Mouse (Mus musculus) right cerebral cortex, postnatal 10 days (tissue): ENCODE measurements at regions not wholly inside any gene's neighbourhood (a gene's known extent, or its start where the extent isn't known, plus 50 kb on each side); places are given as distances from the start of the nearest gene placed in this dataset.

ENCODE experiments used
- DNase-seq, 2 experiments: peaks; one replicate each; pipeline ENCODE4 v3.0.0; 2021; ENCODE audit warnings: low spot score in 2 of 2

DNA sequence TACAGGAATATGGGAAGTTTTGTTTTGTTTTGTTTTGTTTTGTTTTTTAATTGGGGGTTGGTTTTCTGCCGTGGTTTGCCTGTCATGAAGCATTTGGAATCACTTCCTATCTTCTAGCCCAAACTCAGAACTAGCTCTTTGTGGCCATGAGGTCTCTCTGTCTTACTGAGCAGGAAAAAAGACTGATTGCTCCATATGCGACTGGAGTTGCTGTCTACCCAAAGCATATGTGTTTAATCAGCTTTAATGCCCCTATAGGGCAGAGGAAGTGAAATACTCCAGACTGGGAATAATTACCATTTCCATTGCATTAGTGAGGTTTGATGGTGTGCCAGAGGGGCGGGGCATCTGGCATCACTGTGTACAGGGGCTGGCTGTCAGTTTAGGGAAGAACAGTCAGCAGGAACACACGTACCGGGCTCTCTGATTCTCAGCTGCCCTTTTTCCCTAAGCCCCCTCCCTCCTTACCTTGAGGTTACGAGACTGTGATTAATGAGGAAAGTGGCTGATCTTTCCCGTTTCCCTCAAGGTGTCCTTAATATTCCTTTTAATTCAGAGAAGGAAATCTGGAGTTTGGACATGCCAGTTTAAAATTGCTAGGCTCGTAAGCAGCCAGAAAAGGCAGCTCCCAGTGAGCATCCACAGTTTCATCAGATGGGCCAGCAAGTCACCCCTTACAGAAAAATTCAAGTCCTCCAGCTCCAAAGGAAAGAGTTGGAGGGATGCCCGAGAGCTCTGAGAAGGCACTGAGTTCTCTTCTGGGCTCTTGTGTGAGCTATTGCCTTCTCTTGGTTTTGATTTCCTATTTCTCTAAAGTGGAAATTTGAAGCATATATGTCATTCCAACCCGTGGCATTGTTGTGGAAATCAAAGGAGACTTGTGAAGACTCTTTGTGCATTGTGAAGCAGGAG, 2482.1 kb upstream of the 5930422O12Rik start:
- no peak for DNase-seq

DNA sequence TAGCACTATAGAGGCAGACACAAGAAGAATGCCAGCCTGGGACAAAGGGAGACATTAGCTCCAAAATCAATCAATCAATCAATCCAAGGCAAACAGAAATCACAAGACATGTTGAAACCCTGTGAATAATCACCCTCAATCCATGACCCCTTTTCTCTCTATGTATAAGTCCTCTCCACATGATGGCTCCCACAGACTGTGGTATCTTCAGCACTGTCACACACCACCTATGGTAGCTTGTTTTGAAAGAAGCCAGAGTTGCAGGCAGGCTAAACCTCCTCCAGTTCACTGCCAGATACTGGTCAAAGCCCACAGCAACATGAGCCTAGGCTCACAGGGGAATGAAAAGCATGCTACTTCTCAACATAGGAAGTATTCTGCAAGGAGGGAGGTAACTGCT, 2475.7 kb upstream of the 5930422O12Rik start:
- DNase-seq, result no peak

DNA sequence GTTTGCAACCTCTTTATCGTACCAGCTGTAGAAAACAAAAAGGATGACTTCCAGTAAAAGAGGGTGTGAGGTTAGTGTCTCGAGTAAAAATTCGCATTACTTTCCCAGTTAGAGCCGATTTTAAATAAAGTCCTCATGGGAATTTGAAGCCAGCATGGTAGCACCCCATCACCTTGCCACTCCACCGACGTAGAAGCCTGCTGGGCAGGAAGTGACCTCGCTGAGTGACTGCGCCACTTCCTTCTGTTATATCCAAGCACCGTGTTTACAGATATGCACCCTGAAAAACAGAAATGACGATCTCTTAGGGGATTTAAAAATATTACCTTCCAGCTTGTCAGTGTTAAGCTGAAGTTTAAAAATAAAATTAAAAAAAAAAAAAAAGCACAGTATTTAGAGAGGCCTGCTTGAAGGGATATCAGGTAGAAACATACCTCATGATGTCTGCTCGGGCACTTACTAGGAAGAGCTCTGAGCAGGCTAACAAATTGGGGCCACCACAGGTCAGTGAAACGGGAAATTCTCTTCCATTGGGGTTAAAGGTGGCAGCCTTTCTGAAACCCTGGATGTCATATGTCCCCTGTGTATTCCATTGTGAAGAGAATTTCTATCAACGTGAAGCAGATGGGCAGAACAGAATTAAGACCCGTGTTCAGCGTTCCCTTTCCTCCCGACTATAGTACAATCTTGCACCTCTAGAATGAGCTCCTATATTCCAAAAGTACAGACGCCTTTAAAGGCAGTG, 2468.9 kb upstream of the 5930422O12Rik start:
- no peak for DNase-seq

DNA sequence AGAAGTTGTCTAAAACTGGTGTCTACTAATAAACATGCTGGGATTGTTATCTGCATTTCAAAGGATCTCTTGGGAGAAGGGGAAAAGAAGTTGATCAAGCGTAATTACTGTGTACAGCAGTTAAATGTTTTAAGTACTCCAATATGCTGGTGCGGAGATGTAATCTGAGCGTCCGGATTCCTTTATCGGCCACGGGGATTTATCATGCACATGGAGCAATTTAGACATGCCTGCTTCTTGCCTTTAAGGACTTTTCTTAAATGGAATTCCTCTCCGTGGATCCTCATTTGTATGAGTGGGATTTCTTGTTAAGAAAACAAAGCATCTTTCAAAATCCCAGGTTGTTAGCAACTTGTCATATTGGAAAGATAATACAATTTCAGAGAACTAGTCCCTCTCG, 2468.0 kb upstream of the 5930422O12Rik start:
- no peak for DNase-seq

DNA sequence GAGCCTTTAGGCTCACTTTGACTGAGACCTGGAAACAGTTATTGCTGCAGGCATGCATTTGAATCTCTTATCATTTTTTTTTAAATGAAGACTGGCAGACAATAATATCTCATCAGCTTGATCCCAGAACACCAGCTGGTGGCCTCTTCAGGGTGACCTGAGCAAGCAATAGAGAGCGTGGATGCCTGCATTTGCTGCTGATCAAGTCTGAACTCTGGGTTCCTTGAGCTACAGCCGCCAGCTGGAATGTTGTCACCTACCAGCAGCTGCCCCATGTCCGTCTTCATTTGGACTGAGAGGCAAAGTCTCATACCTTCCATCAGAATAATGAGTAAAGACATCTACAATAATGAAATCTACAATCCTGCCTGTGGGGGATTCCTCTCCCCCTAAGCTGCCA, 2466.3 kb upstream of the 5930422O12Rik start:
- DNase-seq, result no peak

DNA sequence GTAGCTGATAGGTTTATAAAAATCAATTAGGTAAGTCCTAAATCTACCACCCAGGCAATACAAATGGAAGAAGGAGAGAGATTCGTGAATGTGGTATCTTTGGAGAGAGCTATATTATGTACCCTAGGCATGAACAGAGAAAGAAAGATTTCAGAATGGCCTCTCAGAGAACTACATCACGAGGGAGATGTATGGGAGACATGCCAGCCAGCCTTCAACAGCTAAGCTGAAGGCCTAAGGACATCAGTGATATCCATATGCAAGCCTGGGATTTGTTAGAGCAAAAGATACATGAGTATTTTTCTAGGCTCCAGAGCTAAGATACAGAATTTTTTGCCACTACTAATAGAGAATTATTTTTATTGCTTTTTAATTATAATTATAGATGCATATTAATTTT, 2445.7 kb upstream of the 5930422O12Rik start:
- no peak for DNase-seq

DNA sequence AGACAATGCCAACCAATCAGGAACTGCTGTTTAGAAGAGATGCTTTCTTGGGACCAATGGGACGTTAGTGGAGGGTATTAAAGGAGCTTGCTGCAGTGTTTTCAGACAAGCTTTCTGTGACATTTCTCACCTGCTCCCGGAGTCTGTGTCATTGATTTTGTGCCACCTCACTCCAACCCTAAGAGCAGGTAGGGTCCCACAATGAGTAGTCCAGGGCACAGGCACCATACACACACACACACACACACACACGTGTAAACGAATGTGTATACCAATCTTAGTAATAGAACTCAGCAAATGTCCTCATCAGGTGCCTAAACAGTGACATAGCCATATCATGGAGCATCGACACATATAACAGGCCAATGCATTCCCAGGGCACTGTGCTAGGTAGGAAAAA, 2440.5 kb upstream of the 5930422O12Rik start:
- no peak for DNase-seq

DNA sequence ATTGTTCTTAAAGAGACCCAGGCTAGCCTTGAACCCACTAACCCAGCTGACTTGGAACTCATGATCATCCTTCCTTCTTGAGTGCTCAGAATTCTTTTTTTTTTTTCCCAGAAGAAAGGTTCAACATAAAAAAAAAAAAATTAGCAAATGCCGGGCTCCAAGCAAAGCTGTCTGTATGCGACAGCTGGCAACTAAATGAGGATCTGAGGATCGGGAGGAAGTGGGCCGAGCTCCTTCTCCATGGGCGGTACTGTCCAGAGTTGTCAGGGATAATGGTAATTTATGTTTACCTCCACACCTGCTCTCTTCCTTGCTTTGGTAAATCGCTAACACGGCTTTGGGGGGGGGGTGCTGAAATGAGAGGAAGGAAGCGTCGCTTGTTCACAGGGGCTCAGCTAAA, 2429.9 kb upstream of the 5930422O12Rik start:
- DNase-seq, result no peak

DNA sequence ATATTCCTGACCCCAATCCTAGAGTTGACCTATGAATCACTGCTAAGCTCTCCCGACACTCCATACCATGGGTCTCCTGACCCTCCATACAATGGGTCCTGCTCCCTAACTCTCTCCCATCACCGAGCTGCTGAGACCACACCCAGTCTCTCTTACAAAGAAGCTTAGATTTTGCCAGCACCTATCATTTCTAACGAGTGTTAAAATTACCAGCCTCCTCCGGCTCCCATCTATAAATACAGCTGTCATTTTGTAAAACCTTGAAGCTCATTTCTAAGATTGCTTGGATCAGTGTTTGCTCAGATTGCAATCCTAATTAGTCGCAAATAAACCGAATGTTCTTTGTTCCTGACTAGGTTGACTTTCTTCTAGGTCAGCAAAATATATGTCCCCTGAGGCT, 2428.4 kb upstream of the 5930422O12Rik start:
- DNase-seq, result peak in 1 of 2 experiments; percentile 39

DNA sequence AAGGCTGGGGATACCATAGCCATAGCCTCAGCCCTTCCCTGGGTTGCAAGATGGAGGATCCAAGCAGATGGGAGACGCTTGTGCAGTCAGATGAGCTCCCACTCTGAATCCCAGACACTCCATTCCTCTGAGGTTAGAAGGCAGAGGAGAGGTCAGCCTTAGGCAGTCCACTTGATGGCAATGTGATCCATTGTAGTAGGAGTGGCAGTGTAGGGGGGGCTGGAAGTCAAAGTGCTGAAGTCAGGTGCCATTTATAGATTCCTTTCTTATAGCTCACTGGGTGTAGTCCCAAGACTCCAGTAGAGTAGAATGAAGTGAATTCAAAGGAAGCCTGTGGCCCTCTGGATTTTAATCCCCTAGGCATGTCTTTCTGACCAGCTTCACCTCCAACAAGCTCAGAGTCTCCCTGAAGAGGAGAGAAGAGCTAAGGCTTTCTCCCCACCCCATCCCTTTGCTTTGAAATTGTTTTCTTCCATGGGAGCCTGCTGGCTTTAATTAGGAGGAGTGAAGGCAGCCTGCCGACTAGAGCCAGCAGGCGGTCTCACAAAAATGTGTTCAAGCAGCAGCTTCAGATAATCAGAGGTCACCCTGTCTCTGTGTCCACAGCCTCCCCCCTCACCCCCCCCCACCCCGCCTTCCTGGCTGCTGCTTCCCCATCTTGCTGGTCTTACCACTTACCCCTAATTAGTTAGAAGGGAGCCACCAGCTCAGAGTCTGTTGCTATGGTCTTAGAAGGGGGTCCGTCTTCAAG, 2426.4 kb upstream of the 5930422O12Rik start:
- no peak for DNase-seq

DNA sequence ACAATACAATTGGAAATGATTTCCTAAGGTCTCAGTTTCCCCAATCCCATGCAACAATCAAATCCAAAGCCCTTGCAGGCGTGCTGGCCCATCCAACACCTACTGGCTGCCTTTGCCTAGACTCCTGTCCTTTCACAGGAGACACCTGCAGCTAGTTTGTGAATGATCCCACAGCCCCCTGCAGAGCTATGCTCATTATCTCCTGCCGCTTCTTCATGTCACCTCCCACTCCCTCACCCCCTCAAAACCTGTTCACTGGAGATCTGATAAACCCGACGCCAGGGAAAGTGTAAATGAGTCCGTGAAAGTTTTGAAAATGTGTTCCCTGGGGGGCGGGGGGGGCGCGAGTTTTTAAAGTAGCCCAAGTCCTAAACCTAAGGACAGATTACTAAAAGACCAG, 2420.2 kb upstream of the 5930422O12Rik start:
- peak in 1 of 2 experiments; percentile 67 for DNase-seq

DNA sequence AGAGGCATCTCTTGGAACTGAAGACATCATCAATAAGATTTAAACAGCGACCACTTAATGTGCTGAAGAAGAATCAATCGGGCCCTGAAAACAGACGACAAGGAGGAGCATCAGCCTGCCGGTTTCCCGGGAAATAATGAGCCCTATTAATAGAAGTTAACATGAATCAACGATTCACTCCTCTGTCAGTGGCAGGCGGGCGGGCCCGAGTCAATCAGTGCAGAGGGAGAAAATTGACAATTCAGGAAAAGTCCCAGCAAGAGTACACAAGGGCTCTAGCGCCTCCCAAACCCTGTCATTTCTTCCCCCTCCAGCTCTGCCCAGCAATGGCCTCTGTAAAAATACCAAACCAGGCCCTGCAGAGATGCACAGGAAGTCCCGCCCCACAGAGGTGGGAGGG, 2416.4 kb upstream of the 5930422O12Rik start:
- peak; percentile 51 to 64 for DNase-seq

DNA sequence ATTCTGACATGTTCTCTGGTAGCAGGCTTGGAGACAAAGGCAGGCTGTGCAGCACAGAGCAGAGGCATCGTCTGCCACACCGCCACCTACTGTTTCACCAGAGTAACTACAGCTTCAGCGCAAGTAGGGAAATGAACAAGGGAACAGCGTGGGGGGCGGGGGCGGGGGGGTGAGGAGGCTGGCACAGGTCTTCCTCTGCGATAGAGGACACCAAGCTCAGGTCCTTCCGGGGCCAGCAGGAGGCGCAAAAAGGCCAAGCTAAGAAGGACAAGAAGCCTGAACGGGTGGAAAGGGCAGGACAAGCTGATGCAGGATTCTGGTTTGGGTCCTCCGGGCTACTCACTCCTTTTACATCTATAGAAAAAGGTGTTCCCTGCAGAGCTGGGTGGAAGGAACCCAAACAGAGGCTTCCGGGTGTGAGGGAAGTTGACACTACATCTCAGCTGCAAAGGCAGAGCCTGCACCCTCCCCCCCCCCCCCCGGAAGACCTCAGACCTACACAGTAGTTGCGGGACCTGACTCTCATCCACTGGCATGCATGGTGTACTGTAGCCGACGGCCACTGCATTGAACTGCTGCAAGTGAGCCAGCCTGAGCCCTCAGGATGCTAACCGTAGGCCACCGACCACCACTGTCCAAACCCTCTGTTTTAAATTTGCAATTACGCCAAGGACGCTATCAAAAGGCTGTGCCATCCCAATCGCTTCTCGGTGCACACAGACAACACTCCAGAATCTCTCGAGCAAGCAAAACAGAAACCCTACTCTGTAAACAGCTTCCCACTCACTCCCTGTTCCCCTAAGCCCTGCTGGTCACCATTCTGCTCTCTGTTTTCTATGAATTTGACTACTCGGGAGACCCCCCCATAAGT, 2396.6 kb upstream of the 5930422O12Rik start:
- peak; percentile 72 to 84 for DNase-seq

DNA sequence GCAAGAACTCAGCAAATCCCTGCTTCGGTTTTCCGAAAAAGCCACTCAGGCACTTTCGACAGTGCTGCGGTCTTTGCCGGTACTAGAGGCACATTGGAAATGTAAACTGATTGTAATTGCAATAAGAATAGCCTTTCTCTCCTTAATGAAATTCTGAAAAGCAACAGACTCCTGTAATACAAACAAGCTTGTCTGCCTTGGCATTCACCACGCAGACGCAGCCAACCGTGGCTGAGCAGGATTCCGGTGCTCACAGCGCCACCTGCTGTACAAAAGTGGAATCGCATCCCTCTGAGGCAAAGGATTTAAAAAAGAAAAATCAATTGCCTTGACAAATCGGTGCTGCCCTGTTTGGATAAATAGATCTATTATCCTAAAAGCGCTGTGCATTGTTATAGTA, 2395.2 kb upstream of the 5930422O12Rik start:
- DNase-seq, result peak; percentile 92 to 94

DNA sequence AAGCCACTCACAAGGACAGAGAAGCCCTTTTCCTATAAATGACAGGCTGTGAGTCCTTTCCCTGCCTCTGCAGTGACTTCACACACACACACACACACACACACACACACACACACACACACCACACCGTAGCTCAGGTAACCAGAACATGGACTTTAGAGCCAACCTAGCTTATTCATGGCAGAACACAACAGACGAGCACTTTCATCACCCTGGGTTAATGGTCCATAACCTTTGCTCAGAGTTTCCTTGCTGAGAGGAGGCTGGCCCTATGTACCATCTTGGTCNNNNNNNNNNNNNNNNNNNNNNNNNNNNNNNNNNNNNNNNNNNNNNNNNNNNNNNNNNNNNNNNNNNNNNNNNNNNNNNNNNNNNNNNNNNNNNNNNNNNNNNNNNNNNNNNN, 2391.6 kb upstream of the 5930422O12Rik start:
- DNase-seq, result no peak
